Mouse (Mus musculus) CH12.LX (cell line): ENCODE measurements around the gene Hist1h4a. TPM values are rescaled to one million over a fixed set of nuclear protein-coding genes. Genes with fewer than 3 reads are reported as not detected.

Experiments used
- DNase-seq: peaks from one replicate; pipeline ENCODE4 v3.0.0-alpha.2; 2013; ENCODE audit errors: extremely low read depth
- H3K27ac ChIP-seq: 2 replicates; pipeline ENCODE4 v1.5.1; 2012; ENCODE audit warnings: low read depth, mild to moderate bottlenecking, control low read depth, moderate library complexity; ENCODE audit not compliant: insufficient read depth
- H3K27me3 ChIP-seq: replicated peaks from 2 replicates; pipeline ENCODE3; 2012; ENCODE audit warnings: inconsistent platforms
- H3K36me3 ChIP-seq, 2 experiments: replicated peaks in 1 of 2; 2 replicates each; pipeline versions ENCODE3 to v1.6.1; 2012; ENCODE audit warnings: inconsistent platforms in 1 of 2, low read length in 1 of 2, mild to moderate bottlenecking in 1 of 2, mixed read lengths in 1 of 2, moderate library complexity in 1 of 2; ENCODE audit not compliant: control insufficient read depth in 1 of 2, insufficient read depth in 1 of 2
- H3K4me1 ChIP-seq, 2 experiments: 2 replicates each; pipeline ENCODE4 v1.6.1; 2012; ENCODE audit warnings: inconsistent platforms in 1 of 2, moderate library complexity in 1 of 2; ENCODE audit not compliant: insufficient read depth in 2 of 2, control insufficient read depth in 1 of 2
- H3K4me2 ChIP-seq: 2 replicates; pipeline ENCODE4 v1.6.1; 2012; ENCODE audit warnings: low read depth, mild to moderate bottlenecking, control low read depth; ENCODE audit not compliant: poor library complexity, insufficient read depth, severe bottlenecking
- H3K4me3 ChIP-seq, 3 experiments: fragments of 150-350 bp in 1 of 3; sonication (generic) in 1 of 3; replicated peaks in 1 of 3; 2 replicates each; pipeline versions ENCODE3 to v1.5.1; 2011 to 2012; ENCODE audit warnings: low read depth in 2 of 3, low read length in 2 of 3, mild to moderate bottlenecking in 2 of 3, moderate library complexity in 2 of 3, control low read depth in 1 of 3, improper control_type of control experiment in 1 of 3, inconsistent platforms in 1 of 3, mixed read lengths in 1 of 3; ENCODE audit not compliant: poor library complexity in 1 of 3
- H3K79me2 ChIP-seq: replicated peaks from 2 replicates; pipeline ENCODE4 v1.6.1; 2012; ENCODE audit warnings: mild to moderate bottlenecking, moderate library complexity; ENCODE audit not compliant: control insufficient read depth, poor library complexity, insufficient read depth, severe bottlenecking; ENCODE audit errors: extremely low read depth
- H3K9ac ChIP-seq: 2 replicates; pipeline ENCODE4 v1.6.1; 2012; ENCODE audit warnings: low read depth, mild to moderate bottlenecking, control low read depth, moderate library complexity; ENCODE audit not compliant: insufficient read depth
- H3K9me3 ChIP-seq: replicated peaks from 2 replicates; pipeline ENCODE3; 2012; ENCODE audit warnings: low read length, inconsistent platforms, mixed read lengths
- BHLHE40 ChIP-seq: IDR thresholded peaks from 2 replicates; pipeline ENCODE4 v1.6.1; 2011; ENCODE audit warnings: mild to moderate bottlenecking, low read depth, low read length, improper control_type of control experiment
- CHD1 ChIP-seq: IDR thresholded peaks from 2 replicates; pipeline ENCODE4 v1.6.1; 2012; ENCODE audit warnings: low read depth, low read length, improper control_type of control experiment, inconsistent platforms
- CHD2 ChIP-seq: IDR thresholded peaks from 2 replicates; pipeline ENCODE4 v1.6.1; 2011; ENCODE audit warnings: low read length, improper control_type of control experiment
- CTCF ChIP-seq, 2 experiments: IDR thresholded peaks in 1 of 2; conservative IDR thresholded peaks in 1 of 2; 2 replicates each; pipeline ENCODE4 v1.5.1; 2011 to 2012; ENCODE audit warnings: low read depth in 2 of 2, low read length in 2 of 2, improper control_type of control experiment in 1 of 2, inconsistent platforms in 1 of 2, mild to moderate bottlenecking in 1 of 2, moderate library complexity in 1 of 2
- E2F4 ChIP-seq: IDR thresholded peaks from 2 replicates; pipeline ENCODE4 v1.6.1; 2011; ENCODE audit warnings: low read depth, low read length, improper control_type of control experiment; ENCODE audit not compliant: insufficient replicate concordance
- ELF1 ChIP-seq: IDR thresholded peaks from 2 replicates; pipeline ENCODE4 v1.6.1; 2014; ENCODE audit warnings: low read depth, mild to moderate bottlenecking, inconsistent platforms, low read length, improper control_type of control experiment
- EP300 ChIP-seq: IDR thresholded peaks from 2 replicates; pipeline ENCODE4 v1.6.1; 2011; ENCODE audit warnings: low read length, improper control_type of control experiment
- ETS1 ChIP-seq: conservative IDR thresholded peaks from 2 replicates; pipeline ENCODE4 v1.6.1; 2012; ENCODE audit warnings: low read depth, mild to moderate bottlenecking, inconsistent platforms, low read length, improper control_type of control experiment, moderate library complexity
- GABPA ChIP-seq: IDR thresholded peaks from 2 replicates; pipeline ENCODE4 v1.6.1; 2012; ENCODE audit warnings: low read depth, low read length, improper control_type of control experiment, inconsistent platforms; ENCODE audit not compliant: insufficient replicate concordance
- HCFC1 ChIP-seq: IDR thresholded peaks from 2 replicates; pipeline ENCODE4 v1.6.1; 2012; ENCODE audit warnings: low read depth, mild to moderate bottlenecking, inconsistent platforms, low read length, improper control_type of control experiment
- IRF4 ChIP-seq: IDR thresholded peaks from 2 replicates; pipeline ENCODE4 v1.6.1; 2014; ENCODE audit warnings: low read depth, mild to moderate bottlenecking, inconsistent platforms, low read length, improper control_type of control experiment
- JUN ChIP-seq: IDR thresholded peaks from 2 replicates; pipeline ENCODE4 v1.6.1; 2011; ENCODE audit warnings: low read depth, mild to moderate bottlenecking, low read length, improper control_type of control experiment, moderate library complexity; ENCODE audit not compliant: insufficient read depth
- JUND ChIP-seq: conservative IDR thresholded peaks from 2 replicates; pipeline ENCODE4 v1.6.1; 2011; ENCODE audit warnings: low read depth, low read length, improper control_type of control experiment
- KAT2A ChIP-seq: IDR thresholded peaks from 2 replicates; pipeline ENCODE4 v1.6.1; 2012; ENCODE audit warnings: low read length, improper control_type of control experiment, inconsistent platforms; ENCODE audit not compliant: insufficient replicate concordance
- MAFK ChIP-seq: IDR thresholded peaks from 2 replicates; pipeline ENCODE4 v1.6.1; 2011; ENCODE audit warnings: low read length, improper control_type of control experiment; ENCODE audit not compliant: insufficient replicate concordance
- MAX ChIP-seq: IDR thresholded peaks from 2 replicates; pipeline ENCODE4 v1.6.1; 2011; ENCODE audit warnings: low read length, improper control_type of control experiment
- MAZ ChIP-seq: IDR thresholded peaks from 2 replicates; pipeline ENCODE4 v1.6.1; 2012; ENCODE audit warnings: low read depth, mild to moderate bottlenecking, inconsistent platforms, low read length, improper control_type of control experiment, moderate library complexity
- MEF2A ChIP-seq: IDR thresholded peaks from 2 replicates; pipeline ENCODE4 v1.6.1; 2014; ENCODE audit warnings: low read depth, mild to moderate bottlenecking, inconsistent platforms, low read length, improper control_type of control experiment, borderline replicate concordance
- MXI1 ChIP-seq: IDR thresholded peaks from 2 replicates; pipeline ENCODE4 v1.6.1; 2011; ENCODE audit warnings: mild to moderate bottlenecking, low read depth, low read length, improper control_type of control experiment
- MYC ChIP-seq: IDR thresholded peaks from 2 replicates; pipeline ENCODE4 v1.6.1; 2011; ENCODE audit warnings: low read depth, mild to moderate bottlenecking, improper control_type of control experiment, low read length
- NELFE ChIP-seq: IDR thresholded peaks from 2 replicates; pipeline ENCODE4 v1.6.1; 2011; ENCODE audit warnings: low read depth, low read length, improper control_type of control experiment
- NRF1 ChIP-seq: IDR thresholded peaks from 2 replicates; pipeline ENCODE4 v1.6.1; 2014; ENCODE audit warnings: low read depth, mild to moderate bottlenecking, inconsistent platforms, low read length, improper control_type of control experiment, moderate library complexity
- PAX5 ChIP-seq: IDR thresholded peaks from 2 replicates; pipeline ENCODE4 v1.6.1; 2012; ENCODE audit warnings: low read length, inconsistent platforms, mixed read lengths
- POLR2A ChIP-seq: IDR thresholded peaks from 2 replicates; pipeline ENCODE4 v1.6.1; 2011; ENCODE audit warnings: low read depth, mild to moderate bottlenecking, improper control_type of control experiment, low read length
- POLR2AphosphoS2 ChIP-seq: IDR thresholded peaks from 2 replicates; pipeline ENCODE4 v1.6.1; 2011; ENCODE audit warnings: low read depth, low read length, improper control_type of control experiment
- RAD21 ChIP-seq: IDR thresholded peaks from 2 replicates; pipeline ENCODE4 v1.6.1; 2011; ENCODE audit warnings: low read depth, mild to moderate bottlenecking, low read length, improper control_type of control experiment, moderate library complexity
- RCOR1 ChIP-seq: conservative IDR thresholded peaks from 2 replicates; pipeline ENCODE4 v1.6.1; 2012; ENCODE audit warnings: low read depth, mild to moderate bottlenecking, inconsistent platforms, low read length, improper control_type of control experiment
- SIN3A ChIP-seq: IDR thresholded peaks from 2 replicates; pipeline ENCODE4 v1.6.1; 2012; ENCODE audit warnings: low read length, improper control_type of control experiment, inconsistent platforms
- SMC3 ChIP-seq: IDR thresholded peaks from 2 replicates; pipeline ENCODE4 v1.6.1; 2011; ENCODE audit warnings: low read depth, low read length, improper control_type of control experiment
- TBP ChIP-seq: conservative IDR thresholded peaks from 2 replicates; pipeline ENCODE4 v1.6.1; 2011; ENCODE audit warnings: low read depth, low read length, improper control_type of control experiment
- TCF12 ChIP-seq: IDR thresholded peaks from 2 replicates; pipeline ENCODE4 v1.6.1; 2014; ENCODE audit warnings: low read depth, mild to moderate bottlenecking, inconsistent platforms, low read length, improper control_type of control experiment
- UBTF ChIP-seq: IDR thresholded peaks from 2 replicates; pipeline ENCODE4 v1.6.1; 2012; ENCODE audit warnings: low read depth, mild to moderate bottlenecking, inconsistent platforms, low read length, improper control_type of control experiment, moderate library complexity
- USF2 ChIP-seq: conservative IDR thresholded peaks from 2 replicates; pipeline ENCODE4 v1.6.1; 2011; ENCODE audit warnings: low read depth, low read length, improper control_type of control experiment
- ZC3H11A ChIP-seq: IDR thresholded peaks from 2 replicates; pipeline ENCODE4 v1.6.1; 2012; ENCODE audit warnings: low read depth, mild to moderate bottlenecking, inconsistent platforms, low read length, improper control_type of control experiment
- ZKSCAN1 ChIP-seq: IDR thresholded peaks from 2 replicates; pipeline ENCODE4 v1.6.1; 2012; ENCODE audit warnings: low read depth, inconsistent platforms, low read length, improper control_type of control experiment, borderline replicate concordance
- ZMIZ1 ChIP-seq: IDR thresholded peaks from 2 replicates; pipeline ENCODE4 v1.6.1; 2012; ENCODE audit warnings: low read depth, mild to moderate bottlenecking, inconsistent platforms, low read length, improper control_type of control experiment
- ZNF384 ChIP-seq: IDR thresholded peaks from 2 replicates; pipeline ENCODE4 v1.6.1; 2012; ENCODE audit warnings: low read depth, low read length, improper control_type of control experiment, inconsistent platforms
- dilution Hi-C: fragments of 300-500 bp; cut with MboI; formaldehyde crosslinking; loops from 2 replicates; pipeline ENCODE4 v1.14.3; 2020; ENCODE audit warnings: low sequenced_read_pairs; ENCODE audit not compliant: extremely low pct_unique_long_range_greater_than_20kb, extremely low pct_ligation_motif_present
- in situ Hi-C: fragments of 300-500 bp; cut with MboI; formaldehyde crosslinking; loops from 3 replicates; pipeline ENCODE4 v1.14.3; 2019; ENCODE audit warnings: low sequenced_read_pairs, low pct_ligation_motif_present, low pct_unique_long_range_greater_than_20kb, mixed read lengths
- polyA plus RNA-seq: library from polyadenylated mRNA; unstranded; fragments of >175 nt; gene quantifications from 2 replicates; pipeline ENCODE4 v1.2.1, GENCODE M21; 2012; ENCODE audit warnings: low read depth; ENCODE audit not compliant: insufficient read length
- total RNA-seq, 2 experiments: library from RNA; depleted of rRNA; stranded (reverse); fragments of 300-350 nt in 1 of 2; fragments of >200 nt in 1 of 2; gene quantifications; 2 replicates each; pipeline ENCODE4 v1.2.3; 2012 to 2014

Hist1h4a gene
- total RNA-seq (2012; rRNA removed) (1,167 and 1,215 TPM in 2 replicates), total RNA-seq (2014; rRNA removed) (14.2 and 18.4 TPM in 2 replicates), polyA plus RNA-seq (3.3 and 4.4 TPM in 2 replicates)

GRCm38 (mm10) chr13:23760972-23761864 is at the start of gene Hist1h4a:
Gene Hist1h4a, minus strand, starts transcription at chr13:23761230.
- H3K4me1 ChIP-seq: peaks cover 3 to 45% of the 10 kb centered on the region in 2 experiments; a peak in 3 of 4 replicates
- no peaks in the 10 kb centered on the region for H3K9me3 ChIP-seq
- in situ Hi-C loops: loop anchor here (25.0 kb wide), 1 partner anchor 1724 kb away; the partner anchor contains the start of genes Hist1h2ag, Hist1h2ah, Hist1h2bj and Hist1h2bk
- H3K79me2 ChIP-seq: no peaks in the 10 kb centered on the region
- peak within 1 kb of the TSS; percentile 98 for H3K9ac ChIP-seq
- peak within 1 kb of the TSS; percentile 97 for H3K27ac ChIP-seq
- H3K36me3 ChIP-seq: no peaks in the 10 kb centered on the region
- H3K27me3 ChIP-seq: no peaks in the 10 kb centered on the region
- DNase-seq: peak; percentile 98
- H3K4me3 ChIP-seq: peak within 1 kb of the TSS; percentile 45 to 59 (median 49)
- dilution Hi-C loops: no loop called here
- peak within 1 kb of the TSS; percentile 96 for H3K4me2 ChIP-seq
- TF ChIP-seq ELF1 (peak; percentile 54), EP300 (no peak), PAX5 (no peak), NRF1 (peak; percentile 30), RCOR1 (peak; percentile 79), CHD2 (peak; percentile 64; the same call in 1 of the 2 replicates), E2F4 (peak; percentile 100), NELFE (peak; percentile 99), ETS1 (peak; percentile 72; the same call in 1 of the 2 replicates), HCFC1 (peak; percentile 66; the same call in 1 of the 2 replicates), USF2 (no peak), RAD21 (no peak), KAT2A (peak; percentile 98), ZNF384 (no peak), UBTF (peak; percentile 81; the same call in 1 of the 2 replicates), JUND (peak; percentile 73), IRF4 (peak; percentile 90), CTCF (conservative IDR thresholded peaks at IDR 0.05 in 1 of 2, IDR thresholded peaks at IDR 0.05 in 1 of 2; ENCODE audit: low read depth in 2 of 2, low read length in 2 of 2) (no peak), ZC3H11A (no peak; the same call in 1 of the 2 replicates), JUN (peak; percentile 79), TCF12 (peak; percentile 81), MXI1 (peak; percentile 95), ZKSCAN1 (no peak), SMC3 (no peak), MAZ (no peak; the same call in 1 of the 2 replicates), MEF2A (peak; percentile 54), BHLHE40 (peak; percentile 96), POLR2A (peak; percentile 73), GABPA (0 out of 2 replicates have a peak, but pooled peaks have one; percentile 17), MAX (peak; percentile 84), CHD1 (no peak), SIN3A (peak; percentile 99), POLR2AphosphoS2 (peak; percentile 99), MAFK (no peak), ZMIZ1 (peak; percentile 96), MYC (no peak), TBP (peak; percentile 98)
